9 mouse cellular contexts compared by ENCODE assay signal in the genomic region with DNA sequence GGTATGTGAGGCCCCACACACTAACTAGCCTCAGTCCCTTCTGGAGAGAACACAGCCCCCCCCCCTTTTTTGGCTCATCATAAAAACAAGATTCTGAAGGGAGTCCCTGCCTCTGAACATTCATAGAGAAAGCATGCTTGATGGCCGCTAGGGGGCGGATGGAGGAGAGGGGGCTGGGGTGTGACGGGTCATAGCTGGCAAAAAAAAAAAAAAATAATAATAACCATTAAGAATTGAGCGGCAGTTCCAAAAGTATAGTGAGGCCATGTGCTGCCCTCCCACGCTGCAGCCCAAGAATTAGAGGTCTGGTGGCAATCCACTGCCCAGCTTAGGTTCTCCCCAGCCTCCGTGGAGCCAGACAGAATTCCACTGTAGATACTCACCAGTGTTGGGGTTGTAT. TPM values are rescaled to one million over a fixed set of nuclear protein-coding genes. Genes with fewer than 3 reads are reported as not detected.
DNase-seq lines count a peak whose midpoint lies in the region; TF ChIP-seq lines count a peak whose summit lies in the region.
"Had no signal": no experiment of that assay in that cellular context is flagged by ENCODE, and none has a peak within 500 bp of the region (broad histone marks: within the 10 kb centered on the region; RNA-seq: fewer than 3 reads in every experiment).

No protein-coding gene starts in this region.

- intact Hi-C loops in left cerebral cortex, postnatal 25 days (cut with DNase I) = no loop called here

- DNase-seq in kidney, adult 2 months = peak; percentile 22
- DNase-seq in kidney, adult 9 months = no peak
- DNase-seq in adrenal gland, postnatal 25 days = peak; percentile 40
- no peak for DNase-seq in liver, adult 2 months (ENCODE audit: extremely low read depth, low read depth, low spot score)
- peak; percentile 44 for DNase-seq in thymus, postnatal 14 days
- no peak for DNase-seq in left cerebral cortex, postnatal 25 days (ENCODE audit: low spot score in 2 of 2)
- no peak for DNase-seq in MN1 (ENCODE audit: low spot score)

- peaks cover 9% of the 10 kb centered on the region for H3K4me1 ChIP-seq in kidney, adult 2 months (ENCODE audit: control insufficient read depth, insufficient read depth, low read length)
- peaks cover 38% of the 10 kb centered on the region for H3K4me1 ChIP-seq in E14TG2a.4 (replicated peaks; ENCODE audit: low read depth, low read length)
- no peaks in the 10 kb centered on the region for H3K4me1 ChIP-seq in liver, adult 2 months (ENCODE audit: control insufficient read depth, insufficient read depth, low read length)
- H3K4me1 ChIP-seq: midbrain, embryonic 12.5 days had no signal

- WGBS in kidney, adult 2 months = 46% methylated on average over 6 of the region's 6 CpGs
- 47% methylated on average over 6 of the region's 6 CpGs for WGBS in liver, adult 2 months

- H3K79me2 ChIP-seq in liver, adult 2 months (ENCODE audit: control insufficient read depth, insufficient read depth, low read length) = no peaks in the 10 kb centered on the region

- H3K9me3 ChIP-seq in E14TG2a.4 (ENCODE audit: low read length) = no peaks in the 10 kb centered on the region
- H3K9me3 ChIP-seq: midbrain, embryonic 12.5 days had no signal

- TF ChIP-seq CTCF in kidney, adult 2 months (conservative IDR thresholded peaks at IDR 0.05; ENCODE audit: insufficient read depth, insufficient read length, low read depth, low read length) = peak; percentile 53
- peak; percentile 37 for TF ChIP-seq CTCF in E14TG2a.4 (conservative IDR thresholded peaks at IDR 0.05; ENCODE audit: low read length)
- peak; percentile 66 for TF ChIP-seq CTCF in liver, adult 2 months (IDR thresholded peaks at IDR 0.05; ENCODE audit: low read depth, low read length)

- H3K27me3 ChIP-seq in kidney, adult 2 months (replicated peaks; ENCODE audit: control insufficient read depth, insufficient read depth, low read length) = no peaks in the 10 kb centered on the region
- no peaks in the 10 kb centered on the region for H3K27me3 ChIP-seq in E14TG2a.4 (ENCODE audit: insufficient read depth, low read length)
- no peaks in the 10 kb centered on the region for H3K27me3 ChIP-seq in liver, adult 2 months (ENCODE audit: control insufficient read depth, insufficient read depth, low read length)
- H3K27me3 ChIP-seq: midbrain, embryonic 12.5 days had no signal

- no peak for TF ChIP-seq POLR2A in kidney, adult 2 months (IDR thresholded peaks at IDR 0.05; ENCODE audit: low read depth, low read length)
- TF ChIP-seq POLR2A in liver, adult 2 months (IDR thresholded peaks at IDR 0.05; ENCODE audit: extremely low read depth, insufficient read depth, low read length) = no peak

- no peak overlapping the region for H3K27ac ChIP-seq in kidney, adult 2 months (ENCODE audit: insufficient read depth, low read depth, low read length)
- H3K27ac ChIP-seq in liver, adult 2 months (replicated peaks; ENCODE audit: insufficient read depth, low read depth, low read length) = no peak overlapping the region
- H3K27ac ChIP-seq: midbrain, embryonic 12.5 days had no signal

- H3K36me3 ChIP-seq in kidney, adult 2 months (ENCODE audit: control insufficient read depth, insufficient read depth, low read length) = peaks cover 2% of the 10 kb centered on the region; the same call in 1 of the 2 replicates
- H3K36me3 ChIP-seq in E14TG2a.4 (ENCODE audit: insufficient read depth, low read length) = no peaks in the 10 kb centered on the region
- peaks cover 16% of the 10 kb centered on the region for H3K36me3 ChIP-seq in liver, adult 2 months (ENCODE audit: control insufficient read depth, insufficient read depth, low read length)

- no peak overlapping the region for H3K4me3 ChIP-seq in kidney, adult 2 months (ENCODE audit: insufficient read depth, low read depth, low read length)
- no peak overlapping the region for H3K4me3 ChIP-seq in E14TG2a.4 (replicated peaks; ENCODE audit: low read length)
- H3K4me3 ChIP-seq in liver, adult 2 months (ENCODE audit: insufficient read depth, low read depth, low read length) = no peak overlapping the region
- H3K4me3 ChIP-seq: midbrain, embryonic 12.5 days had no signal

- H3K9ac ChIP-seq in liver, adult 2 months (ENCODE audit: low read depth, low read length) = no peak overlapping the region
- H3K9ac ChIP-seq: midbrain, embryonic 12.5 days had no signal

RNA-seq across cellular contexts. Expression of a gene that starts 57.0 kb away (rescaled TPM):
- polyA plus RNA-seq in kidney, adult 2 months (2012; rRNA removed) = 2.6 and 2.7 TPM in 2 replicates
- total RNA-seq in adrenal gland, postnatal 25 days (2021) = 4.4 and 5.2 TPM in 2 replicates
- 1.1 and 1.5 TPM in 2 replicates for total RNA-seq in liver, adult 2 months (2014; rRNA removed)
- 0.31 and 1.7 TPM in 2 replicates for polyA plus RNA-seq in liver, adult 2 months (2012; rRNA removed)
- total RNA-seq in left cerebral cortex, postnatal 25 days (2021) = 1 to 10 TPM; 1.9 to 2.5 TPM

Comparison
In these comparisons a context has a peak if more than half of its experiments do, and no peak if none do; other contexts are left out.
1. DNase-seq: peak in kidney, adult 2 months (single experiment), adrenal gland, postnatal 25 days (single experiment) and thymus, postnatal 14 days (single experiment); none in kidney, adult 9 months (single experiment), liver, adult 2 months (single experiment), left cerebral cortex, postnatal 25 days (0 of 2) and MN1 (single experiment).
2. Peak in every context shown above with its lines, with median percentiles within 50 percentile points of each other: CTCF ChIP-seq.